Mouse (Mus musculus) G1E (cell line): ENCODE results near the gene Gm1604a. TPM values are rescaled to one million over a fixed set of nuclear protein-coding genes. Genes with fewer than 3 reads are reported as not detected.
"Not testable (repeated sequence)": the region's sequence is repeated elsewhere in the genome, so short reads cannot be mapped to it uniquely, and the experiment has no call there.

Experiments
- ATAC-seq: 2 replicates; pipeline ENCODE4 v1.8.0; 2016; ENCODE audit warnings: mild to moderate bottlenecking; ENCODE audit not compliant: insufficient number of reproducible peaks, poor library complexity, low FRiP score, severe bottlenecking; ENCODE audit errors: extremely low read depth
- DNase-seq: peaks from one replicate; pipeline ENCODE4 v3.0.0; 2012; ENCODE audit warnings: low spot score
- H3K27me3 ChIP-seq: 2 replicates; pipeline ENCODE4 v1.6.1; 2012; ENCODE audit warnings: mild to moderate bottlenecking, low read length, inconsistent platforms; ENCODE audit not compliant: insufficient read depth
- H3K36me3 ChIP-seq: replicated peaks from 2 replicates; pipeline ENCODE3; 2012; ENCODE audit warnings: mild to moderate bottlenecking, inconsistent platforms
- H3K4me1 ChIP-seq: 2 replicates; pipeline ENCODE4 v1.6.1; 2012; ENCODE audit warnings: low read depth, low read length, inconsistent platforms, mixed read lengths; ENCODE audit not compliant: insufficient read depth
- H3K4me3 ChIP-seq: 2 replicates; pipeline ENCODE4 v1.5.1; 2012; ENCODE audit warnings: low read depth, mild to moderate bottlenecking, inconsistent platforms, low read length, moderate library complexity, mixed read lengths
- H3K9me3 ChIP-seq: replicated peaks from 2 replicates; pipeline ENCODE4 v1.6.1; 2012; ENCODE audit warnings: inconsistent platforms
- polyA plus RNA-seq: library from polyadenylated mRNA; stranded (reverse); fragments of >175 nt; gene quantifications from 2 replicates; pipeline ENCODE4 v1.2.3, GENCODE M21; 2012
- total RNA-seq, 2 experiments: library from RNA; stranded (forward) in 1 of 2; stranded (reverse) in 1 of 2; fragments of 200-1000 nt in 1 of 2; fragments of >200 nt in 1 of 2; fragmentation: Nextera tagmentation in 1 of 2; gene quantifications; 2 replicates each; pipeline ENCODE4 v1.2.3; 2014 to 2017

The Gm1604a gene
- total and polyA plus RNA-seq, 3 experiments = not detected

DNA sequence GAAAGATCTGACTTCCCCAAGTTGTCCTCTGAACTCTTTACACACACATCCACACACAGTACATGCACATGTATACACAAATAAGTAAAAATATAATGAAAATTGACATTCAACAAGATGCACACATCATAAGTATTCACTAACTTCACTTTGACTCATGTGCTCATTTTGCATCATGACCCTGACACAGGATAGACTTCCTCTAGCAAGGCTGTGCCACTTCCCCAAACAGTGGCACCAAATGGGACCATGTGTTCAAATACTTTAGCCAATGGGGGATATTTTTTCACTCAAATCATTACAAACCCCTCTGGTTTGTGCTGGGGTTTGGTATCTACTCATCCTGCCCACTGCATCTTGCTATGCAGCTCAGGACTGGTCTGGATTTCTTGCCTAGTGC, 16.5 kb upstream of the Gm1604a start:
- H3K4me3 ChIP-seq, H3K27me3 ChIP-seq, DNase-seq, H3K36me3 ChIP-seq, H3K9me3 ChIP-seq, H3K4me1 ChIP-seq, ATAC-seq: not testable (repeated sequence)

- ATAC-seq, H3K9me3 ChIP-seq, H3K27me3 ChIP-seq, H3K36me3 ChIP-seq, H3K4me1 ChIP-seq, DNase-seq, H3K4me3 ChIP-seq: not testable (repeated sequence)
Observed at GRCm38 (mm10) chr17:7009440-7009839, 15.9 kb upstream of the Gm1604a start.

DNA sequence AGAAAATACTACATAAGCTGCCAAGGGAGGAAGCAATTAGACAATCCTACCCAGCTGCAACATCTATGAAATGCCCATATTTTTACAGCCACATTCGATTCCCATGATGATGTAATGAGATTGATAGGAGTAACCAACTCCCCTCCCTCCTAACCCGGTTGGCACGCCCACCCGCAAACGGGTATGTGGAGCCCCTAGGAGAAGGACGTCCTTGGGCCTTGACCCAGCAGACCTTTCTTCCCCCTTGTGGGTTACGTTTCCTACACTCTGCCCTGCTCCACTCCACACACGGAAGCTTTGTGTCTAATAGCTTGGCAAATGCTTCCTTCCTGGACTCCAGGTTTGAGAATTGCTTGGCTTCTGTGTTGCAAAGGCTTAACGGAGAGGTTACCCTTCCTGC, 15.5 kb upstream of the Gm1604a start:
- H3K27me3 ChIP-seq, H3K9me3 ChIP-seq, ATAC-seq, DNase-seq, H3K4me1 ChIP-seq, H3K36me3 ChIP-seq, H3K4me3 ChIP-seq: not testable (repeated sequence)

DNA sequence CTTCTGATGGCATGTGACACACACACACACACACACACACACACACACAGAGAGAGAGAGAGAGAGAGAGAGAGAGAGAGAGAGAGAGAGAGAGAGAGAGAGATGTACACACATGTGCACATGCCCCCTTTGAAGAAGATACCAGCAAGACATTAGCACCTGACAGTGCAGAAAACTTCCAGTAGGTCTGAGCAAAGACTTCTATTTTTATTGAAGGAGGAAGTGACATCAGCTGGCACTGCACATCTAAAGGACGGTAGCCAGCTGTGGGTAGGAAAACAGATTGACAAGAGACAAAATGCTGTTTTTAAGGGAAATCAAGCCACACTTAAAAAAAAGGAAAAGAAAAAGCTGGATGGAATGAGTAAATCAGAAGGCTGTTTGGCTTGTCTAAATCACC, 11.2 kb upstream of the Gm1604a start:
- not testable (repeated sequence) for DNase-seq, H3K36me3 ChIP-seq, H3K4me3 ChIP-seq, H3K27me3 ChIP-seq, H3K4me1 ChIP-seq, ATAC-seq, H3K9me3 ChIP-seq

GRCm38 (mm10) chr17:7025764-7026346, 487 bp downstream of the Gm1604a start:
- H3K27me3 ChIP-seq, H3K4me1 ChIP-seq, H3K9me3 ChIP-seq, ATAC-seq, DNase-seq, H3K4me3 ChIP-seq, H3K36me3 ChIP-seq: not testable (repeated sequence)

- not testable (repeated sequence) for H3K27me3 ChIP-seq, H3K4me1 ChIP-seq, ATAC-seq, DNase-seq, H3K9me3 ChIP-seq, H3K36me3 ChIP-seq, H3K4me3 ChIP-seq
Observed at GRCm38 (mm10) chr17:7030204-7030603, 4.8 kb downstream of the Gm1604a start.

GRCm38 (mm10) chr17:7030622-7031174, 5.3 kb downstream of the Gm1604a start:
- H3K4me1 ChIP-seq, ATAC-seq, H3K36me3 ChIP-seq, H3K27me3 ChIP-seq, H3K9me3 ChIP-seq, DNase-seq, H3K4me3 ChIP-seq: not testable (repeated sequence)

DNA sequence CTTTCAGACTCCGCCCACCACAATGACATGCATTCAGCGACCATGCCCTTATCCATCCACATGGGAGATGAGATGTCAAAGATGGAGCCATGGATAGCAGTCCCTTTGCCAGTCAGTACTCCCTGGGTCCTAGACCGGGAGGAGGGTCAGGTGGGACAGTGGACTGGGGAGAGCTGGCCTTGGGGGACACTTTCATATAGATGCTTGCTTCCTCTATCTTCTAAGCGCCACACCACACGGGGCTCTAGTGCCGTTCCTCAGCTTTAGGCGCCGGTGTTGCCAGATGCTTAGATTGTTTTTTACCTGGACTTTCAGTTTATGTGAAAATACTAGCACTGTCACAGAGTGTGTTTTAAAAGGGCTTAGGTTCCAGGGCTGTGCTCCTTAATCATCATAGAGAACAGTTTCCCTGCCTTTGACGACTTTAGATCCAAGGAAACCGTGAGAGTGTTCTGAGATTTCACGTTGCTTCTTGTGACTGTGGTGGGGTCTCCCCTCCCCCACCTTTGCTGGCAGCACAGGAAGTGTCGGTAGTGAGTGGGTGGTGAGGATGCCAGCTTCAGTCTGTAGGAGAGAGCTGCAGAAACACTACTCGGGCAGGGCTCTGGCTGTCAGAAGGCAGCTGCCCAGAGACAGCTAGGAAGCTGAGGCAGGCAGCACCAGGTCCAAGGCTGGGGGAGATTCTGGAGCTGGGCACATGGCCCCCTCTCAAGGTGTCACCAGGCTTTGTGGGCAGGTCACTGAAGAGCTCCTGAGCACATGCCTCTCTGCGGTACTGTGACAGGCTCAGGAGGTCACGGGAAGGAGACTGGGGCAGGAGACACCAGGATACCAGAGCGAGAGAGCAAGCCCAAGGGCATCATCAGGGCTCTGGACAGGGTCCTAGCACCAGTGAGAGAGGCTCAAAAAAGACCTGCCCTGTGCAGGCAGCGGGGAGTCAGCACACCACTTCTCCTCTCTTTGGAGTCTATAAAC, 8.1 kb downstream of the Gm1604a start:
- not testable (repeated sequence) for ATAC-seq, DNase-seq, H3K36me3 ChIP-seq, H3K4me3 ChIP-seq, H3K4me1 ChIP-seq, H3K9me3 ChIP-seq, H3K27me3 ChIP-seq

DNA sequence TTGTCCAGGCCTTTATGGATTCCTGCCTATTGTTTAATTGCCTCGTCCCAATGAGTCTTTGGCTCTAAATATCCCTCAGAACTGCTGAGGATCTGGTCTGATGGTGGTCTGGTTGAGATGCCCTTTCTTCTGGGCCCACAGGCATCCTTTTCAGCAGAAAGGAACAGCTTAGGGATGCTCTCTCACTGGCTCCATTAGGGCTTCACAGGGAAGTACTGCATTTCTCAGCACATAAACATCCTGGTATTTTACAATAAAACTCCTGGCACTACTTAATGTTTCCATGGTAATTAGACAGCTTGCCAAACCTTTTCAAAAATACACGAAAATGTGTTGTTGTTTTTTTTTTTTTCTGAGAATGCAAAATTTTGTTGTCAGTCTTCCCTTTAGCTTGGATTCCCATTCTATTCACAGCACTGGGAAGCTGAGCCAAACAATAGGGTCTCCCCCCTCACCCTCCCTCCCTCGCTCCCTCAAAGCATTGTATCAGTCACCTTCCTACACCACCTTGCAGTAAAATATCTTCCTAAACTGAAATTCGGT, 43.7 kb downstream of the Gm1604a start:
- H3K4me1 ChIP-seq, H3K9me3 ChIP-seq, DNase-seq, H3K4me3 ChIP-seq, H3K36me3 ChIP-seq, ATAC-seq, H3K27me3 ChIP-seq: not testable (repeated sequence)

GRCm38 (mm10) chr17:7069561-7070240, 44.3 kb downstream of the Gm1604a start:
- H3K9me3 ChIP-seq, DNase-seq, H3K4me1 ChIP-seq, H3K36me3 ChIP-seq, H3K27me3 ChIP-seq, ATAC-seq, H3K4me3 ChIP-seq: not testable (repeated sequence)

DNA sequence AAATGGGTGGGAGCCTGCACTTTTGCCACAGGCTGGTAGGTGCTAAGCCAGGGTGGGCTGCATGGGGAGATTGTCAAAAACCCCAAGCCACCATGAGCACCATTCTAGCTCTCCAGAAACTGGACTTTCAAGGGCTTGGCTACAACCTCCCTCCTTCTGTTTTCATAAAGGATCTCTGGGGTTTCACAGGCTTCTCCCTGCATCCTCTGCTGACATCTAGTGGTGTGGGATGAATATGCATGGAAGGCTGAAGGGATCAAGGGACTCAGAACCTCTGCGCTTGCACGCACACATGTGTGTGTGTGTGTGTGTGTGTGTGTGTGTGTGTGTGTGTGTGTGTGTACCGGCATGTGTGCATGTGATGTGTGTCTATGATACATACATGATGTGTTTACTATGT, 49.1 kb downstream of the Gm1604a start:
- not testable (repeated sequence) for H3K9me3 ChIP-seq, DNase-seq

More for the DNA sequence above, 49.1 kb downstream of the Gm1604a start:
- H3K36me3 ChIP-seq, H3K27me3 ChIP-seq, H3K4me1 ChIP-seq, ATAC-seq, H3K4me3 ChIP-seq: not testable (repeated sequence)
